Mouse (Mus musculus) right cerebral cortex, adult 2 months (tissue): Measurements from ENCODE around the gene Tm9sf4.
A peak's percentile ranks its signal among the peaks of the same experiment; 100 is the strongest.

ENCODE experiments used
- DNase-seq, 2 experiments: peaks; one replicate each; pipeline ENCODE4 v3.0.0; 2021 to 2022; ENCODE audit warnings: low spot score in 2 of 2

The Tm9sf4 gene

GRCm38 (mm10) chr2:153160844-153161683 is at the start of gene Tm9sf4:
Tm9sf4 (plus strand) TSS chr2:153161303.
- DNase-seq = peak; percentile 95 to 98

GRCm38 (mm10) chr2:153115679-153116081 is 45.4 kb upstream of the Tm9sf4 start:
- DNase-seq = no peak

DNA sequence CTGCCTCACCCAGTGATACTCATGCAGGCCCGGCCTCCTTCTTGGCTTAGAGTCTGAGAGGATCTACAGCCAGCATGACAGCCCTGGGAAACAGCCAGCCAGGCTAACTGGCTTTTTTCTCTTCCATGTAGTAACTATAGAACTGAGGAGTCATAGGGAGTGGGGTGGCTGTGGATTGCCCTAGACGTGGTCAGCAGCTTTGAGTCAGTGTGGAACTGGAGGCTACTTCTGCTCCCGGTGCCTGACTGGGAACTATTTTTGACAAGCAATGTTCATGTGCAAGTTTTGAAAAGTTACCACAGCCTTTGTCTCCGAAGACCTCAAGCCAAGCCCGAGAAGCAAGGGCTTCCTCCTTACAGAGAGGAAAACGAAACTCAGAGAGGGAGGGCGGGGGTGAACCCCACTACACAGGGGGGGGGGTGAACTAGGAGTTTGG is 44.0 kb upstream of the Tm9sf4 start:
- no peak for DNase-seq

GRCm38 (mm10) chr2:153119488-153119887 is 41.6 kb upstream of the Tm9sf4 start:
- no peak for DNase-seq

DNA sequence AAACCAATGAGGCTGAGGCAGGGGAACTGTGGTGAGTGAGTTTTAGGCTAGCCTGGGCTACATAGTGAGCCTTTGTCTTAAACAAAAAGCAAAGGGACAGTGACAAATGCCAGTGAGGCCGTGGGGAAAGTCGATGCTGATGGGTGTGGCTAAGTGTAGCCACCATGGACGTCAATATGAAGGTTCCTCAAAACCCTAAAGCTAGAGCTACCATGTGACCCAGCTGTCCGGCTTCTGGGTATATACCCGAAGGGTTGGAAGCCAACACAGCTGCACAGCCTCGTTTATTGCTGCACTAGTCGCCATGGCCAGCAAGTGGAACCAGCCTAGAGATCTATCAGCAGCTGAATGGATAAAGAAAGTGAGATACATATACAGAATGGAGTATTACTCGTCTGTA is 41.0 kb upstream of the Tm9sf4 start:
- DNase-seq = no peak

- no peak for DNase-seq
Observed at GRCm38 (mm10) chr2:153121821-153122615, 39.1 kb upstream of the Tm9sf4 start.

DNA sequence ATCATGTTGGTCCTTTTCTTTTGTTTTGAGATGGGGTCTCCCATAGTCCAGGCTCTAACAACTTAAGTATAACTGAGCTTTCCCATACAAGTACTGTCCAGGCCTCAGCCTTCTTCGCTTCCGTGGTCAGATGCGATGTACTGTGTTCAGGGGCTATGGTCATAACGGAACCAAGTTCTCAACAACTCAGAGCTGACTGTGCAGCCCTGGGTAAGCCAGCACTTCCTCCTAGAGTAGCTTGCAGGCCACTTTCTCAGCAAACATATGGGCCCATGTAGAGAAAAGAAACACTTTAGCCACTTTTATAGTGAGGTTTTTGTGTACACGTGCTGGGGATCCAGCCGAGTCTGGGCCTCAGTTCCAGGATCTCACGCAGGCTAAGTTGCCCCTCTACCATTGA is 38.4 kb upstream of the Tm9sf4 start:
- no peak for DNase-seq

GRCm38 (mm10) chr2:153125875-153126274 is 35.2 kb upstream of the Tm9sf4 start:
- DNase-seq = no peak

DNA sequence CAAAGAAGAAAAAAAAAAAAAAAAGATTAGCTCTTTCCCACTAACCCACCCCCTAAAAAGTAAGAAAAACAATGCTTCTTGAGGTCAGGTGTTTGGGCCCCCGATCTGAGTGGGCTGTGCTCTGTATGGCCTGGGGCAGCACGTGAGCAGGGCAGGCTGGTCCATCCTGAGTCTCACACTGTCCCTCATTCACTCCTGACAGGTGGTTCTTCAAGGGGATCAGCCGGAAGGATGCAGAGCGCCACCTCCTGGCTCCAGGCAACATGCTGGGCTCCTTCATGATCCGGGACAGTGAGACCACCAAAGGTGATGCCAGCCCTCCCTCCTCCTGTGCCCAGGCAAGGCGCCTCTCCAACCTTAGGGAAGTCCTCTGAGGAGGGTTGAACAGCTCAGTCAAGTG is 30.1 kb upstream of the Tm9sf4 start:
- no peak for DNase-seq

GRCm38 (mm10) chr2:153134237-153134636 is 26.9 kb upstream of the Tm9sf4 start:
- DNase-seq = no peak

- DNase-seq = no peak
Observed at GRCm38 (mm10) chr2:153136211-153136610, 24.9 kb upstream of the Tm9sf4 start.

DNA sequence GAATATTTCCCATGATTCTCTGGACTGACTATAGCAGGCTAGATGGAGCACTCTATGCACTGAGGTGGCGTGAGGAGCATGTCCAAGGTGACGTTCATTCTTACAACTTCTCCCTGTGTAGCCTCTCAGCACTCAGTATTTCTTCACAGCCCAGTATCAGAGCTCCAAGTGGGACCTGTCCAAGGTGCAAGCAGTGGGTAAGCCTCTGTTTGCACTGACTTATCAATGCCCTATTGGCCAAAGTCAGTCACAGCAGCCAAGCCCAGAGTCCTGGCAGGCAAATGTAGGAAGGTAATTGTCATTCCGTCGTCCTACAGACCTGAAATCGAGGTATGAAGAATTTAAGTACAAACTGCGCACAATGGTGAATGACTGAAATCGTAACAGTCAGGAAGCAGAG is 21.9 kb upstream of the Tm9sf4 start:
- DNase-seq = no peak

- DNase-seq = peak; percentile 23 to 30
Observed at GRCm38 (mm10) chr2:153139996-153140613, 21.0 kb upstream of the Tm9sf4 start.

- peak; percentile 72 to 76 for DNase-seq
Observed at GRCm38 (mm10) chr2:153142620-153143199, 18.4 kb upstream of the Tm9sf4 start.

DNA sequence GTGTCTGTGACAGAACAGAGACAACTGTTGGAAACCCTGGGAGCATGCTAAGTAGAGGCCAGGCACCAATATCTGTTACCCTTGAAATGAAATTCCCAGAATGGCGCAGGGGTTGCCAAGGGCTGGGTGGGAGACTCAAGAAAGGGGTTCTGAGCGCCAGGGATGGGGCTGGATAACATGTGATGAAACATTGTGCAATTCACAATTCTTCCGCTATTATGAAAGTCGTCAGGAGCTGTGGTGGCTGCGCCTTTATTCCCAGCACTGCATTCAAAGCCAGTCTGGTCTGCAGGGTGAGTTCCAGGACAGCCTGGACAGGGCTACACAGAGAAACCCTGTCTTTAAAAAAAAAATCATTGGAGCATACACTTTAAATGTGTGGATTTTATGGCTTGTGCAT is 15.8 kb upstream of the Tm9sf4 start:
- no peak for DNase-seq

GRCm38 (mm10) chr2:153147236-153147635 is 13.9 kb upstream of the Tm9sf4 start:
- no peak for DNase-seq

DNA sequence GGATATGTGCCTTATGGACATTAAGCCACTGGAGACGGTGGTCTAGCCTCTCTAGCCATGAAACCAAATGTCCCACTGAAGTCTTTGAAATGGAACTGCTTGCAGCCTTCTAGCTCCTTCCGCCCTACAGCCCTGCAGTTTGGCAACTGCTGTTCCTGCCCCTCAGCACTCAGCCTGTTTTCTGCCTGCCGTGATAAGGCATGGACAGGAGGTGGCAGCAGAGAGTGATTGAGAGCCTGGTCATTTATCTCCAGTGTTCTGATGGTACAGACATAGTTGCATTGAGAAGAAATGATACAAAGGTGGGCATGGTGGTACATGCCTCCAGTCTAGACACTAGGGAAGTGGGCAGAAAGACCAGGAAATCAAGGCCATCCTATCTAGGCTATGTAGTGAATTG is 13.4 kb upstream of the Tm9sf4 start:
- DNase-seq = peak; percentile 75 to 81

DNA sequence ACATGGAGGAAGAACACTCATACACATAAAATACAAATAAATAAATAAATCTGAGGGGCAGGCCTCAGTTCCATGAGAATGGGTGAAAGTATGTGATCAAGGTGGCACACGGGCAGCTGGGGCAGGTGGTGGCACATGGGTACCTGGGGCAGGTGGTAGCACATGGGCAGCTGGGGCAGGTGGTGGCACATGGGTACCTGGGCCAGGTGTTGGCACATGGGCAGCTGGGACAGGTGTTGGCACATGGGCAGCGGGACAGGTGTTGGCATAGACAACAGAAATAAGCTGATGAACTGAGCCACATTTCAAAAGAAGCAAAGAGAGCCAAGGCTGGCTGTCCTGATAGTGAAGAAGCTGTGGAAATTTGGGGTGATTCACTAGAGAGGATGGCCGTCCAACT is 11.4 kb upstream of the Tm9sf4 start:
- DNase-seq = no peak

DNA sequence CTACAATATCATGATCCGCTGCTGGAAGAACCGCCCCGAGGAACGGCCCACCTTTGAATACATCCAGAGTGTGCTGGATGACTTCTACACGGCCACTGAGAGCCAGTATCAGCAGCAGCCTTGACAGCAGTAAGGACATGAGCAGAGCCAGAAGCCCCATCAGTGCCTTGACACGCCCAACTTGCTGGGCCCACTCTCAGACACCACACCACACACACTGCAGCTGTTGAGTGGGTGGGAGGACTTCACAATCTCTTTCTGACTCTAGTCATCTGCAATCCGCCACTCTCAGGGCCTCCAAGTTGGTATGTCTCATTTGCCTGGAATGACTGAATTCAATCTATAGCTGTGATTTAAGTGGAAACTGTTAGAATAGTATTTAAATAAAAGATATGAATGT is 10.1 kb upstream of the Tm9sf4 start:
- peak; percentile 30 to 38 for DNase-seq

- no peak for DNase-seq
Observed at GRCm38 (mm10) chr2:153151926-153152665, 9.0 kb upstream of the Tm9sf4 start.

DNA sequence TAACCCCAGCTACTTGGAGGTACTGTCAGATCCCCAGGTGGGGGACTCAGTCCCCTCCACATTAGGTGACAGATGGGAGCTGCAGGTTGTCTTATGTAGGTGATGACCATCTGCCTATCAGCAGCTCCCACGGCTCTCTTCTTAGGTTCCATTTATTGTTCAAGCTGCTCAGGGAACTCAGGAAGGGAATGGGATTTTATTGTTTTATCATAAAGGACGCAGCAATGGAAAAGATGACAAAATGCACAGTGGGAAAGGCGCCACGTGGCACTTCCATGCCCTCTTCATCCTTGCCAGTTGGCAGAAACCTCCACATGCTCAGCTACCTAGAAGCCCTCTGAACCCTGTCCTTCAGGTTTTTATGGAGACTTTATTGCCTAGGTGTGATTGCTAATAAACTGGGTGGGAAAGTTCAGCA is 8.1 kb upstream of the Tm9sf4 start:
- no peak for DNase-seq
